Mouse (Mus musculus) liver, adult 2 months (tissue): Measurements from ENCODE around the gene Kctd20.

Experiments used
- CTCF ChIP-seq: fragments of 200-500 bp; IDR thresholded peaks from 2 replicates; pipeline ENCODE4 v1.5.1; 2011; ENCODE audit warnings: low read depth, low read length, control low read depth
- POLR2A ChIP-seq: fragments of 200-500 bp; IDR thresholded peaks from 2 replicates; pipeline ENCODE4 v1.6.1; 2011; ENCODE audit warnings: low read length, control low read depth; ENCODE audit not compliant: insufficient read depth; ENCODE audit errors: extremely low read depth

DNA sequence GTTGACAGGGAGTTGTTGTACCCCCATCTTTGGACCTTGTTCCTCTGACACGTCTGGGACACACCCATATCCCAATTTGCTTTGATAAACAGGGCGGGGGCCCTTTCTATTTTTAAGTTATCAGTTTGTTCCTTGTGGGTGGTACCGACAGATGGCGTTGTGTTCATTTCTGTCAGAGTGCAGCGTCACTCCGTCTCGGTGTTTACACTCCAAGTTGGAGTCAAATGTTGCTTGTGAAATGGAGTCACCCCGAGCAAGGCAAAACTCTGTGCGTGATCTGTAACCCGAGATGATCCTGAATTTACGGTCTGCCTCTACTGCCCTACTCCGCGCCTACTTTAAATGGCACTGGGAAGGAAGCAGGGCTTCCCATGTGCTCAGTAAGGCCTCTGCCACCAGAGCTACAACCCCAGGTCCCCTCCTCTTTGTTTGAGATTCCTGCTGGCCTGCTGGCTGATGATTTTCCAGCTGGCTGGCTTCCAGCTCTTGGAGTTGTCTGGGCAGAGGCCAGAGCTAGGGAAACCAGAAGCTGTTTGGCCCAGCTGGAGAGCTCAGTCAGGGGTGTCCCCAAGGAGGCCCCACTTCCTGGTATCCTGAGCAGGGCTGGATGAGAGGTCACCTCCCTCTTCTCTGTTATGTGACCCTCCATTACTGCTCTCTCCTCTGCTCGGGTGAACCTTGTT lies 21.2 kb upstream of the Kctd20 start:
- TF ChIP-seq POLR2A = no peak
- peak; percentile 49 for TF ChIP-seq CTCF
